Mouse (Mus musculus) neutrophil, adult 65 days (primary cell): ENCODE results near the gene Tmem158. TPM values are rescaled to one million over a fixed set of nuclear protein-coding genes. Genes with fewer than 3 reads are reported as not detected.

Source experiments
- total RNA-seq: library from RNA; stranded (reverse); gene quantifications from 2 replicates; pipeline ENCODE4 v1.2.4, GENCODE M21; 2023

Gene Tmem158
- 0.28 TPM in 1 of 2 replicates, not detected in the other for total RNA-seq

GRCm38 (mm10) chr9:123260611-123261021 lies at the start of gene Tmem158:
Tmem158 (minus strand) TSS chr9:123260764.

GRCm38 (mm10) chr9:123215621-123216440 lies 44.7 kb downstream of the Tmem158 start, which contains the start of gene Cdcp1:
Cdcp1 (minus strand) TSS chr9:123216038.

Other genes with a start within 250 kb of the Tmem158 start
- 3.6 and 10.7 TPM in 2 replicates for gene Tmem42, start 239.4 kb downstream of the Tmem158 start, total RNA-seq
- gene Tgm4, start 226.0 kb downstream of the Tmem158 start, total RNA-seq = not detected in 2 replicates
- gene Zdhhc3, start 147.6 kb downstream of the Tmem158 start, total RNA-seq = 99.6 and 119 TPM in 2 replicates
- gene Exosc7, start 147.5 kb downstream of the Tmem158 start, total RNA-seq = 16.4 and 25.8 TPM in 2 replicates
- gene Clec3b, start 109.8 kb downstream of the Tmem158 start, total RNA-seq = not detected in 2 replicates
- 0.13 TPM in 1 of 2 replicates, not detected in the other for gene Cdcp1, start 44.7 kb downstream of the Tmem158 start, total RNA-seq
- 342 and 688 TPM in 2 replicates for gene Lars2, start 106.2 kb upstream of the Tmem158 start, total RNA-seq
- 25.6 and 39.2 TPM in 2 replicates for gene Limd1, start 217.9 kb upstream of the Tmem158 start, total RNA-seq